Mouse (Mus musculus) heart, postnatal 0 days (tissue): ENCODE measurements around the gene Gbp8.
"Not testable (repeated sequence)": the region's sequence is repeated elsewhere in the genome, so short reads cannot be mapped to it uniquely, and the experiment has no call there.

Experiments used
- CTCF ChIP-seq: IDR thresholded peaks from 2 replicates; pipeline ENCODE4 v1.5.1; 2016; ENCODE audit warnings: antibody characterized with exemption, control low read depth, low read depth
- EP300 ChIP-seq: IDR thresholded peaks from 2 replicates; pipeline ENCODE4 v1.6.1; 2016; ENCODE audit warnings: antibody characterized with exemption, low read depth

GRCm38 (mm10) chr5:105062403-105062802 lies 76.9 kb downstream of the Gbp8 start:
- TF ChIP-seq CTCF, EP300: not testable (repeated sequence)
